Mouse (Mus musculus) kidney, postnatal 25 days (tissue): ENCODE data around the gene Cdk14.

ENCODE experiments used
- DNase-seq, 2 experiments: peaks; one replicate each; pipeline ENCODE4 v3.0.0; 2021; ENCODE audit warnings: mixed read lengths in 2 of 2

Cdk14 gene

GRCm38 (mm10) chr5:5055494-5055893 lies 364.6 kb downstream of the Cdk14 start:
- no peak for DNase-seq

GRCm38 (mm10) chr5:5054270-5054669 lies 365.8 kb downstream of the Cdk14 start:
- DNase-seq: no peak

DNA sequence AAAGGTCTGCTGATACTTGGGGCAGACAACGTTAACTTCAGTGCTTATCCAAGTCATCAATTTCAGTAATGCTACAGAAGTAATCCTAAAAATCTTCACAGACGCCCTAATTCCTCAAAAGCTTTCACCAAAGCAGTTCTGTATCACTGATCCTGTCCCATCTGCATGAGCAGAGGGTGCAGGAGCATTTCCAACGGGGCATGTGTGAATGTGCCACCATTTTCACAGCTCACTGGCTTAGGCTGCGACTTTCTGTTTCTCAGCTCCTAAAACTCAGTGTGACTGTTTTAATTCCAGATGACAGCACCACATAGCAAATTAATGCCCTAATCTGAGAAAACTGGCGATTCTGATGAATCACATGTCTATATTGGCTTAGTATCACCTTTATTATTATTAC lies 375.8 kb downstream of the Cdk14 start:
- no peak for DNase-seq

DNA sequence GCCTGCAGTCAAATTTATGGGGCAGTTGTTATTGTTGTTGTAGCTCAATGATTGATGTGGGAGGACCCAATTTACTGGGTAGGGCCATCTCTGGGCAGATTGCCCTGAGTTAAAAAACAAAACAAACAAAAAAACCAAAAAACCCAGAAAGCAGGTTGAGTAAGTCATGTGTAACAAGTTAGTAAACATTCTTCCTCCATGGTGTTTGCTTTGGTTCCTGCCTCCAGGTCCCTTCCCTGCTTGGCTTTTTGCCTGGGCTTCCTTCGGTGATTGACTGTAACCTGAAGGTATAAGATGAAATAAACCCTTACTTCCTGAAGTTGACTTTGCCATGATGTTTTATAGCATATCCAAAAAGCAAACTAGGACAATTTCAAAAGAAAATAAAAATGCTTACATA lies 377.4 kb downstream of the Cdk14 start:
- no peak for DNase-seq

DNA sequence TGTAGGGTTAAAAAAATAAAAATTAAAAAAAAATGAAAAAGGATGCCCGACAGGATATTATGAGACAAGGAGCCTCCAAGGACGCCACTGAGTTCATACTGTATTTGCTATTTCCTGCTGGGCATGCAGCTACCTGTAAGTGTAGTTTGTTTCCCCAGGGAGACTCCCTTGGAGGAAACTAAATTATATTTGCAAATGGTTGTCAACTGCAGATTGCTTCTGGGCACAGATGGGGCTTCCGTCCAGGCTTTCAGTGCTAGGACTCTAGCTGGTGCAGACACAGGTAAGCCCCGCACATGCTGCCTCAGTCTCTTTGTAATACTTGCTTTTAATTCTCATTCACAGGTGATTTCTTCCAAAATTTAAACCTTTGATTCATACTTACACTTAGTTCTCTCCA lies 378.6 kb downstream of the Cdk14 start:
- DNase-seq: no peak

GRCm38 (mm10) chr5:5039700-5040284 lies 380.3 kb downstream of the Cdk14 start:
- no peak for DNase-seq

- DNase-seq: no peak
These were observed 386.7 kb downstream of the Cdk14 start for GRCm38 (mm10) chr5:5033445-5033844.

GRCm38 (mm10) chr5:5032847-5033246 lies 387.3 kb downstream of the Cdk14 start:
- no peak for DNase-seq

DNA sequence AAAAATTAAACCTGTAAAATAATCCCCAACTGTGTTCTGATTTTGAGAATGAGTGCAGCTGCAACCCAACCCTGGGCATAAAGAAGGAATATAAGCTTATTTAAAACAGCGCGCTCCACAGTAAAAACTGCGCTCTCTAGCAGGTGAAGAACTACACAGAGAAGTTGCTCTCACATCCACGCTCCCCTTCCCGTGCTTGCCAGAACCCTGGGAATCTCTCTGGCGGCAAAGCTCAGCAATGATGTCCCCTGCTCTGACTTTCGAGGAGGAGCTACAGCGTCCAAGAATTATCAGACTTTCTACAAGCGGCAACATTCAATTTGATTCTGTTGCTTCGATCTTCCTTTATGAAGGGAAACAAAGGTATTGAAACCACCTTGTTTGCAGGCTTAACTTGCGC lies 387.7 kb downstream of the Cdk14 start:
- DNase-seq: no peak

GRCm38 (mm10) chr5:5030431-5030830 lies 389.7 kb downstream of the Cdk14 start:
- DNase-seq: no peak

GRCm38 (mm10) chr5:5018959-5019358 lies 401.2 kb downstream of the Cdk14 start:
- no peak for DNase-seq

GRCm38 (mm10) chr5:5018242-5018641 lies 401.9 kb downstream of the Cdk14 start:
- no peak for DNase-seq

DNA sequence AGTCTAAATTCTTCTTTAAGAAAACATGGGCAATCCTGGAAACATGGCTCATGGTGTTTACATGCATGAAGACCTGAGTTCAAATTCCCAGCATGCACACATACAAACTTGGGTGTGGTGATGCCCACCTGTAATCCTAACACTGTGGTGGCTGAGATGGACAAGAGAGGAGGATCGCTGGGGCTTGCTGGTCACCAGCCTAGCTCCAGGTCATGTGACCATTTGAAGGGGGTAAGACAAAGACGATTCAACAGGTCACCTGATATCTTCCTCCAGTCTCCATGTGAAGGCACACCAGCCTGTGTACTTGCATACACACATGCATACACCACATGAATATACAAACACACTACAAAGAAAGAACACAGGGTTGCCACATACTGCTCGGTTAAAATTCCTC lies 406.3 kb downstream of the Cdk14 start:
- no peak for DNase-seq

GRCm38 (mm10) chr5:5012521-5013346 lies 407.4 kb downstream of the Cdk14 start:
- no peak for DNase-seq

- no peak for DNase-seq
These were observed 411.9 kb downstream of the Cdk14 start for GRCm38 (mm10) chr5:5008153-5008745.

- no peak for DNase-seq
These were observed 412.5 kb downstream of the Cdk14 start for GRCm38 (mm10) chr5:5007489-5008152.

GRCm38 (mm10) chr5:5005633-5006032 lies 414.5 kb downstream of the Cdk14 start:
- DNase-seq: no peak

DNA sequence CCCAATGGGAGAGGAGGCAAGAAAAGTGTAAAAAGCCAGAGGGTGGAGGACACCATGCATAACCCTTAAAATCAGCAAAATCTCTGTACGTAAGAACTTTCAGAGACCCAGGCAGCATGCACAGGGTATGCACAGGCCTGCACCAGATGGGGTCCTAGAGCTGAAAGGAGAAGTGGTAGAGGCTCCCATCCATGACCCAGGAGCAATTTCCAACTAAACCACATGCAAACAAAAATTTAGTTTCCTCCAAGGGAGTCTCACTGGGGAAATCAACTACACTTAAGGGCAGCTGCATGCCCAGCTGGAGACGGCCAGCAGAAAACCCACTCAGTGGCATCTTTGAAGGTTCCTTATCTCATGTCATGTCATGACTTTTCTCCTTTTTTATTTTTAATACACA lies 415.4 kb downstream of the Cdk14 start:
- no peak for DNase-seq

DNA sequence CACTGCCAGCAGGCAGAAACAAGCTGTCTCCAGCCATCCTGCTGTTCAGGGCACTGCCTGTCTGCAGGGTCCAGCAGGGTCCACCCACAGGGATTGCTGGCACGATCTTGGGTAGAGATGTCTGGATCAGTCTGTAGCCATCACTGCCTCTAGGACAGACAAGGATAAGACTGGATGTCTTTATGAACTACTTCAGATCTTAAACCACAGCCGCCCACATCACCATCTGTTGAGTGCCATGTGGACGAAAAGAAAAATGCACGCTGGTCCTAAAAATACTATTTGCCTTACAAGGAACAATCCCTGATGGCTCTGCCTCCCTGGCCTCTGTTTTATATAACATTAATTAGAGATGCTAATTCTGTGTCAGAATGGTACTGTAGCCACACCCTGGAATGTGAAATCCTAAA lies 426.9 kb downstream of the Cdk14 start:
- no peak for DNase-seq

GRCm38 (mm10) chr5:4991023-4991422 lies 429.1 kb downstream of the Cdk14 start:
- DNase-seq: no peak

GRCm38 (mm10) chr5:4990237-4990636 lies 429.9 kb downstream of the Cdk14 start:
- no peak for DNase-seq

- no peak for DNase-seq
These were observed 433.9 kb downstream of the Cdk14 start for GRCm38 (mm10) chr5:4986181-4986580.

- no peak for DNase-seq
These were observed 440.6 kb downstream of the Cdk14 start for GRCm38 (mm10) chr5:4979551-4979950.

GRCm38 (mm10) chr5:4973408-4973807 lies 446.7 kb downstream of the Cdk14 start:
- no peak for DNase-seq
